Mouse (Mus musculus) small intestine, adult 2 months (tissue): Measurements from ENCODE around the gene Adipor2. TPM values are rescaled to one million over a fixed set of nuclear protein-coding genes. Genes with fewer than 3 reads are reported as not detected.

ENCODE experiments used
- H3K27ac ChIP-seq: fragments of 200-500 bp; 2 replicates; pipeline ENCODE4 v1.5.1; 2012; ENCODE audit warnings: low read depth, low read length, control low read depth, inconsistent platforms; ENCODE audit not compliant: insufficient read depth
- H3K27me3 ChIP-seq: fragments of 200-500 bp; 2 replicates; pipeline ENCODE4 v1.6.1; 2012; ENCODE audit warnings: mild to moderate bottlenecking, moderate library complexity, low read length, inconsistent platforms; ENCODE audit not compliant: control insufficient read depth, insufficient read depth
- H3K36me3 ChIP-seq: fragments of 200-500 bp; 2 replicates; pipeline ENCODE4 v1.6.1; 2012; ENCODE audit warnings: mild to moderate bottlenecking, low read length, control low read depth, inconsistent platforms; ENCODE audit not compliant: control insufficient read depth, insufficient read depth
- H3K4me1 ChIP-seq: fragments of 200-500 bp; 2 replicates; pipeline ENCODE4 v1.6.1; 2012; ENCODE audit warnings: low read length, inconsistent platforms, mixed read lengths; ENCODE audit not compliant: control insufficient read depth, insufficient read depth, insufficient read length
- H3K4me3 ChIP-seq: fragments of 200-500 bp; 2 replicates; pipeline ENCODE4 v1.5.1; 2012; ENCODE audit warnings: low read depth, mild to moderate bottlenecking, control low read depth, inconsistent platforms, low read length, moderate library complexity
- CTCF ChIP-seq: fragments of 200-500 bp; IDR thresholded peaks from 2 replicates; pipeline ENCODE4 v1.5.1; 2012; ENCODE audit warnings: low read depth, mild to moderate bottlenecking, control low read depth, inconsistent platforms, low read length, moderate library complexity, mixed read lengths; ENCODE audit not compliant: insufficient replicate concordance, insufficient read length; ENCODE audit errors: extremely low read depth
- POLR2A ChIP-seq: fragments of 200-500 bp; IDR thresholded peaks from 2 replicates; pipeline ENCODE4 v1.6.1; 2012; ENCODE audit warnings: low read depth, mild to moderate bottlenecking, control low read depth, inconsistent platforms, low read length, moderate library complexity
- WGBS: fragments of 180-500 bp; shearing (Covaris S2); methylation state at CpG from one replicate; pipeline ENCODE4 v1.1.7; 2018; 5-methylcytosine and 5-hydroxymethylcytosine counted together
- polyA plus RNA-seq: library from polyadenylated mRNA; depleted of rRNA; stranded (reverse); fragments of >200 nt; gene quantifications from 2 replicates; pipeline ENCODE4 v1.2.3, GENCODE M21; 2012

Gene Adipor2
- polyA plus RNA-seq, 1 experiment: 112 TPM

- no peaks in the 10 kb centered on the region for H3K4me1 ChIP-seq
- 56% methylated on average over 5 of the region's 5 CpGs for WGBS
- no peak for TF ChIP-seq CTCF
- TF ChIP-seq POLR2A: no peak
- no peak overlapping the region for H3K27ac ChIP-seq
- no peak overlapping the region for H3K4me3 ChIP-seq
- H3K36me3 ChIP-seq: no peaks in the 10 kb centered on the region
- H3K27me3 ChIP-seq: no peaks in the 10 kb centered on the region
Measured at GRCm38 (mm10) chr6:119347813-119348212, 69.7 kb downstream of the Adipor2 start.

GRCm38 (mm10) chr6:119346257-119346656 lies 71.2 kb downstream of the Adipor2 start:
- TF ChIP-seq CTCF (no peak), POLR2A (no peak)
- Histone ChIP-seq H3K27ac (no peak overlapping the region), H3K4me1 (no peaks in the 10 kb centered on the region), H3K36me3 (no peaks in the 10 kb centered on the region), H3K4me3 (0 out of 2 replicates have a peak overlapping the region, but pooled peaks have one; percentile 16), H3K27me3 (no peaks in the 10 kb centered on the region)
- 37% methylated on average over 10 of the region's 10 CpGs for WGBS

- H3K27me3 ChIP-seq: no peaks in the 10 kb centered on the region
- H3K36me3 ChIP-seq: no peaks in the 10 kb centered on the region
- no peak overlapping the region for H3K4me3 ChIP-seq
- no peak overlapping the region for H3K27ac ChIP-seq
- no peaks in the 10 kb centered on the region for H3K4me1 ChIP-seq
- TF ChIP-seq CTCF (no peak), POLR2A (no peak)
Measured at GRCm38 (mm10) chr6:119341409-119341808, 76.1 kb downstream of the Adipor2 start.

- 52% methylated on average over 11 of the region's 11 CpGs for WGBS
- Histone ChIP-seq H3K27ac (no peak overlapping the region), H3K4me3 (no peak overlapping the region), H3K36me3 (no peaks in the 10 kb centered on the region), H3K4me1 (no peaks in the 10 kb centered on the region), H3K27me3 (no peaks in the 10 kb centered on the region)
- no peak for TF ChIP-seq CTCF
- no peak for TF ChIP-seq POLR2A
Measured at GRCm38 (mm10) chr6:119338121-119338912, 79.2 kb downstream of the Adipor2 start.

- Histone ChIP-seq H3K27me3 (no peaks in the 10 kb centered on the region), H3K4me1 (peaks cover 3% of the 10 kb centered on the region; the same call in 1 of the 2 replicates), H3K4me3 (no peak overlapping the region), H3K27ac (no peak overlapping the region), H3K36me3 (no peaks in the 10 kb centered on the region)
- TF ChIP-seq POLR2A (no peak), CTCF (no peak)
- WGBS: 69% methylated on average over 3 of the region's 3 CpGs
Measured at GRCm38 (mm10) chr6:119337287-119337686, 80.2 kb downstream of the Adipor2 start.

- no peak for TF ChIP-seq CTCF
- no peak for TF ChIP-seq POLR2A
- Histone ChIP-seq H3K36me3 (no peaks in the 10 kb centered on the region), H3K27me3 (peaks cover 6% of the 10 kb centered on the region; the same call in 1 of the 2 replicates), H3K4me1 (peaks cover 3% of the 10 kb centered on the region; the same call in 1 of the 2 replicates), H3K4me3 (no peak overlapping the region), H3K27ac (no peak overlapping the region)
- 57% methylated on average over 7 of the region's 7 CpGs for WGBS
Measured at GRCm38 (mm10) chr6:119336124-119336523, 81.4 kb downstream of the Adipor2 start.

- Histone ChIP-seq H3K27ac (no peak overlapping the region), H3K27me3 (peaks cover 27% of the 10 kb centered on the region), H3K36me3 (no peaks in the 10 kb centered on the region), H3K4me1 (peaks cover 3% of the 10 kb centered on the region; the same call in 1 of the 2 replicates), H3K4me3 (no peak overlapping the region)
- no peak for TF ChIP-seq CTCF
- no peak for TF ChIP-seq POLR2A
- 39% methylated on average over 3 of the region's 3 CpGs for WGBS
Measured at GRCm38 (mm10) chr6:119333831-119334230, 83.7 kb downstream of the Adipor2 start.

- H3K4me1 ChIP-seq: peaks cover 3% of the 10 kb centered on the region; the same call in 1 of the 2 replicates
Measured at GRCm38 (mm10) chr6:119333202-119333601, 84.3 kb downstream of the Adipor2 start.

More at GRCm38 (mm10) chr6:119333202-119333601, 84.3 kb downstream of the Adipor2 start:
- TF ChIP-seq POLR2A: no peak
- no peak for TF ChIP-seq CTCF
- Histone ChIP-seq H3K4me3 (no peak overlapping the region), H3K36me3 (no peaks in the 10 kb centered on the region), H3K27me3 (peaks cover 27% of the 10 kb centered on the region), H3K27ac (no peak overlapping the region)
- 14% methylated on average over 3 of the region's 3 CpGs for WGBS
